17 mouse cellular contexts compared by ENCODE assay signal in the genomic region with DNA sequence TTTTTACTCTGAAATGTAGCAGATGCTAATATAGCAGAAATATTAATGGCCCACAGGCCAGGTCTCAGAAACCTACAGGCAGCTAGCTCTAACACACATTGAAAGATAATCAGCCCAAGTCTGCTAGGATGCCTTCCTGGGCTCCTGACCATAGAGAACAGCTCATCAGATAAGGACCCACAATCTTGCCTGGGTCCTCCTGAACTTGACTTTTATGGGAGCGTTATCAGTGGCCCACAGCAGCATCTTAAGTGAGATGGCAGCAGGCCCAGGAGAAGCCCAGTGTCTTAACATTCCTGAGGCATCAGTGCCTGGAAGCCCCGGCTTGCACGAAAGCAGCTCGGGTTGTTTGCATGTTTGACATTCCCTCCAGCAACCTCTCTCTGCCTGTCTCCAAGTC. TPM values are rescaled to one million over a fixed set of nuclear protein-coding genes. Genes with fewer than 3 reads are reported as not detected.
"Had no signal": no experiment of that assay in that cellular context is flagged by ENCODE, and none has a peak within 500 bp of the region (broad histone marks: within the 10 kb centered on the region; RNA-seq: fewer than 3 reads in every experiment).

No protein-coding gene starts in this region.

- H3K27ac ChIP-seq: kidney, embryonic 15.5 days; left cerebral cortex, adult 2 months; liver, embryonic 13.5 days; midbrain, embryonic 12.5 days had no signal

- H3K4me3 ChIP-seq: kidney, embryonic 15.5 days; left cerebral cortex, adult 2 months; liver, embryonic 13.5 days; megakaryocyte, embryonic 14.5 days; midbrain, embryonic 12.5 days had no signal

- H3K9me3 ChIP-seq: kidney, embryonic 15.5 days; midbrain, embryonic 12.5 days had no signal

- H3K4me2 ChIP-seq: kidney, embryonic 15.5 days; liver, embryonic 13.5 days; midbrain, embryonic 12.5 days had no signal

- H3K36me3 ChIP-seq: kidney, embryonic 15.5 days; liver, embryonic 13.5 days; midbrain, embryonic 12.5 days had no signal

- ATAC-seq: lung, postnatal 0 days had no signal

- H3K9ac ChIP-seq: kidney, embryonic 15.5 days; liver, embryonic 13.5 days; midbrain, embryonic 12.5 days had no signal

- DNase-seq: kidney, adult 11 months; kidney, adult 8-10 months; kidney, postnatal 10 days; kidney, postnatal 36 days; layer of hippocampus, postnatal 36 days; liver, embryonic 13.5 days; lung, adult 2 months; lung, postnatal 36 days; thymus, adult 18-20 months; thymus, postnatal 36 days had no signal

- H3K27me3 ChIP-seq: kidney, embryonic 15.5 days; liver, embryonic 13.5 days; megakaryocyte, embryonic 14.5 days; midbrain, embryonic 12.5 days had no signal

- H3K4me1 ChIP-seq: kidney, embryonic 15.5 days; liver, embryonic 13.5 days; megakaryocyte, embryonic 14.5 days; midbrain, embryonic 12.5 days had no signal

RNA-seq across cellular contexts. Expression of a gene that starts 35.7 kb away (rescaled TPM):
- total RNA-seq: liver, adult 2 months had no signal
- polyA plus RNA-seq: liver, adult 2 months; lung, adult 2 months; lung, postnatal 0 days; spleen, adult 2 months had no signal
